Mouse (Mus musculus) kidney, embryonic 14.5 days (tissue): ENCODE data around the gene Shq1. TPM values are rescaled to one million over a fixed set of nuclear protein-coding genes. Genes with fewer than 3 reads are reported as not detected.

Source experiments
- ATAC-seq: fragments of 200-750 bp; cut with Nextera tagmentation; 2 replicates; pipeline ENCODE4 v1.8.0; 2017; ENCODE audit warnings: moderate number of reproducible peaks, mild to moderate bottlenecking, moderate TSS enrichment, moderate library complexity; ENCODE audit not compliant: low FRiP score, low TSS enrichment
- H3K27ac ChIP-seq: fragments of 300-500 bp; sonication (generic); 2 replicates; pipeline ENCODE4 v1.5.1; 2014; ENCODE audit warnings: low read depth, mild to moderate bottlenecking, low read length, moderate library complexity, mixed read lengths
- H3K27me3 ChIP-seq: fragments of 300-500 bp; sonication (generic); 2 replicates; pipeline ENCODE4 v1.6.1; 2014; ENCODE audit warnings: mild to moderate bottlenecking, low read length; ENCODE audit not compliant: control insufficient read depth, insufficient read depth
- H3K36me3 ChIP-seq: fragments of 300-500 bp; sonication (generic); 2 replicates; pipeline ENCODE4 v1.6.1; 2014; ENCODE audit warnings: low read length, mixed read lengths; ENCODE audit not compliant: control insufficient read depth, insufficient read depth
- H3K4me1 ChIP-seq: fragments of 300-500 bp; sonication (generic); 2 replicates; pipeline ENCODE4 v1.6.1; 2014; ENCODE audit warnings: low read length, mixed read lengths; ENCODE audit not compliant: control insufficient read depth, insufficient read depth
- H3K4me2 ChIP-seq: fragments of 300-500 bp; sonication (generic); replicated peaks from 2 replicates; pipeline ENCODE4 v1.6.1; 2014; ENCODE audit warnings: low read depth, mild to moderate bottlenecking, low read length
- H3K4me3 ChIP-seq: fragments of 300-500 bp; sonication (generic); 2 replicates; pipeline ENCODE4 v1.5.1; 2014; ENCODE audit warnings: mild to moderate bottlenecking, low read length
- H3K9ac ChIP-seq: fragments of 300-500 bp; sonication (generic); 2 replicates; pipeline ENCODE4 v1.6.1; 2014; ENCODE audit warnings: low read depth, mild to moderate bottlenecking, low read length, moderate library complexity
- H3K9me3 ChIP-seq: fragments of 300-500 bp; sonication (generic); 2 replicates; pipeline ENCODE4 v1.6.1; 2016; ENCODE audit warnings: low read length; ENCODE audit not compliant: control insufficient read depth
- WGBS: fragments of 180-500 bp; shearing (Covaris S2); extraction: QIAGEN DNeasy Blood & Tissue Kit; methylation state at CpG from one replicate; pipeline ENCODE4 v1.1.7; 2014; 5-methylcytosine and 5-hydroxymethylcytosine counted together
- polyA plus RNA-seq: library from polyadenylated mRNA; unstranded; fragments of >200 nt; fragmentation: Nextera tagmentation; extraction: Ambion mirVana; gene quantifications from 2 replicates; pipeline ENCODE4 v1.2.1, GENCODE M21; 2014

The Shq1 gene
- polyA plus RNA-seq, 1 experiment from 2014 or later, result 20.1 TPM

DNA sequence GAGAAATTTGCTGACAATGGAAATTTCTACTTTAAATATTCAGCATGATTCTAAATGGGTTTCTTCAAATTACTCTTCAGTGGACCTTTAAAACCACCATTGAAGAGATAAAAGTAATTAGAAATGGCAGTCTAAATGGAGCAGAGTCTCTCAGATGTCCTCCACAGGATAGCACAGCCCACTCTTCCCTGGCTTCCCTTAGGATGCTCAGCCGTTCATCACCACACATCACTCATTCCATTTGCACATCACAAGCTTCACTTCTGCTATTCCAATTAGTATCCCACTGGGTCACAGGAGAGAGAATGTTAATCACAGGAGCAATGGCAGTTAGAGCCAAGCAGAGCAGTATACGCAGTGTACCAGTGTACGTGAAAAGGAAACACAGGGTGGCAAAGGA, 18.4 kb downstream of the Shq1 start:
- H3K9ac ChIP-seq, result no peak overlapping the region
- no peaks in the 10 kb centered on the region for H3K27me3 ChIP-seq
- H3K27ac ChIP-seq, result no peak overlapping the region
- H3K36me3 ChIP-seq, result peaks cover 3% of the 10 kb centered on the region; the same call in 1 of the 2 replicates
- H3K9me3 ChIP-seq, result no peaks in the 10 kb centered on the region
- no peak for ATAC-seq
- WGBS, result 72% methylated on average over 3 of the region's 3 CpGs
- H3K4me1 ChIP-seq, result no peaks in the 10 kb centered on the region
- no peak overlapping the region for H3K4me3 ChIP-seq
- no peak overlapping the region for H3K4me2 ChIP-seq

DNA sequence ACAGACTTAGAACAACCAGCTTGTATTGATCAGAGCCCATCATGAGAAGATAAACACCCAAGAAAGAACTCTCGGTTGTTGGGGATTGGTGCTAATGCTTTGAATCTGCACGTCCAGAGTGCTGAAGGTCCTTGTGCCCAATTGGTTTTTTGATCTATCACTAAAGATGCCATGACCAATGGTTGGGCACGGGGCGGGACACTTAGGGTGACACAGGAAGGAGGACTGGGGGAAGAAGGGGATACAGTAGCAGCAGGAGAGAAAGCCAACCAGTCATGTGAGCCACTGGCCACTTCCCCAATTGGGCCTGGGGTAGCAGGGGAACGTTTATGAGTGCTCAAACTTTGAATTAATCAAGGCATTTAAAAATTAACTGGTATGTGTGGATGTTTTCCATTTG, 23.8 kb downstream of the Shq1 start:
- H3K4me3 ChIP-seq, result no peak overlapping the region
- WGBS, result 81% methylated on average over 5 of the region's 5 CpGs
- no peaks in the 10 kb centered on the region for H3K27me3 ChIP-seq
- H3K9me3 ChIP-seq, result no peaks in the 10 kb centered on the region
- H3K4me2 ChIP-seq, result no peak overlapping the region
- no peak overlapping the region for H3K9ac ChIP-seq
- 0 out of 2 replicates have a peak, but pooled peaks cover 2% of the 10 kb centered on the region for H3K36me3 ChIP-seq
- H3K4me1 ChIP-seq, result no peaks in the 10 kb centered on the region
- H3K27ac ChIP-seq, result no peak overlapping the region
- ATAC-seq, result no peak

DNA sequence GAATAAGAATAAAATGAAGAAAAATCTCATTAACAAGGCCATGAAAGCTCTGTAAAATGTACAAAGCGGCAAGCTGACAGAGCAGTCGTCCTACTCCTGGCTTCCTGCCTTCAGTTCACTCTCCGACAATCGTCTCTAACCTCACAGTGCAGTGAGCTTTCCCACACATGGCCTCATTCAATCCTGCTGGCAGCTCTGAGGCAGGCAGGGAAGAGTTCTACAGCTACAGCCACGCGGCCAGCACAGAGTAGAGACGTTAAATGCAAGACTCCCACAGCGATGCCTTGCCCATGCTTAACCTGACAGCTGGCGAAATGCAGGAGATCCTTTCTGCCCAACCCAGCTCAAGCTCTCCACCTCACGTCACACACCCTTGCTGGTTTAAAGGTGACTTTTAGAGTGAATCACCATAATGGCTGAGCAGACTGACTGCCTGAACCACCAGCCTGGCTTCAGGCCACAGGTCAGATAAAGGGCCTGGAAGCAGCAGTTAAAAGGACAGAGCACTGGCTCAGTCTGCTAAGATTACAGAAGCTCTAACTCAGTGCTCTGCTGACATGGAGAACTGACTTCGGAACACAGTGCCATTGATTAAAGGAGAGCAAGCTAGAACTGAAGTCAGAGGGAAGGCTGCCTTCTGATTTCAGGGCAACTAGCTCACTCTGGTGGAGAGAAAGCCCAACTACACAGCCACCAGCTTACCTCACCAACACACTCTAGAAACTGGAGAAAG, 25.3 kb downstream of the Shq1 start:
- Histone ChIP-seq H3K9me3 (no peaks in the 10 kb centered on the region), H3K27me3 (no peaks in the 10 kb centered on the region), H3K36me3 (0 out of 2 replicates have a peak, but pooled peaks cover 2% of the 10 kb centered on the region), H3K4me2 (no peak overlapping the region), H3K4me1 (no peaks in the 10 kb centered on the region), H3K9ac (no peak overlapping the region), H3K4me3 (no peak overlapping the region), H3K27ac (no peak overlapping the region)
- WGBS, result 64% methylated on average over 11 of the region's 11 CpGs
- peak; percentile 77 for ATAC-seq

DNA sequence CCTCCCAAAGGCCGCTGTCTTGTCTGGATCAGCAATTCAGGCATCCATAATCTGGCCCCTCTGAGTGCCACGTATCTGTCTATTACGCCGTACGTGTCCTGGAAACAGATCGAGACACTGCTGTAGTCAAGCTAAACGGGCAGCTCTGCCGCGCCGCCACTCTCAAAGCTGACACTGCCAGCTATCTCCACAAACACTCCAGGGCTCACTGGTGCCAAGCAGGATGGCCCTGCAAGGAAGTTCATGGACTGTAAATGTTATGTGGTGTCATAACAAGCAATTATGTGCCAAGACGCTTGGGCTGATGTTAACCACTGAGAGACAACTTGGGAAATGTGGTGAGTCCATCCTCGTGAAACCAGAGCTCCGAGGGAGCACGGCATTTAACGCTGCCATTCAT, 26.3 kb downstream of the Shq1 start:
- no peak overlapping the region for H3K4me2 ChIP-seq

DNA sequence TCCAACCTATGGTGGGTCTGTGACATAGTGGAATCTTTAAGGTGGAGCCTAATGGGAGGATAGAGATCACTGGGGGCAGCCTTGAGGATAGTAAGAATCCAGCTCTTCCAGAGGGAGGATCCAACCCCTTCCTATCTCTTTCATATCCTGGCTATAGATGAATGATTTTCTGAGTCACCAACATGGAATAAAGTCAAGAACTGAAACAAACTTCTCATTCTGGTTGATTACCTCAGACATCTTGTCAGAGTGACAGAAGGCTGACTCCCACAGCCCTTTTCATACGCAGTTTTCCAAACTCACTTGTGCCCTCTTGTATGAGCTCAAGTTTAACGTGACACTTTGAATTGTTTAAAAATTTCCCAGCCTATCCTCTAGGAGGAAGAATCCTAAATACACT, 28.2 kb downstream of the Shq1 start:
- Histone ChIP-seq H3K27me3 (no peaks in the 10 kb centered on the region), H3K36me3 (0 out of 2 replicates have a peak, but pooled peaks cover 2% of the 10 kb centered on the region), H3K4me1 (no peaks in the 10 kb centered on the region), H3K9me3 (no peaks in the 10 kb centered on the region), H3K9ac (no peak overlapping the region), H3K27ac (no peak overlapping the region), H3K4me2 (no peak overlapping the region), H3K4me3 (no peak overlapping the region)
- WGBS, result 78% methylated on average over 2 of the region's 2 CpGs
- ATAC-seq, result no peak

More for the DNA sequence above, 26.3 kb downstream of the Shq1 start:
- Histone ChIP-seq H3K4me1 (no peaks in the 10 kb centered on the region), H3K9ac (no peak overlapping the region), H3K36me3 (0 out of 2 replicates have a peak, but pooled peaks cover 2% of the 10 kb centered on the region), H3K27ac (no peak overlapping the region), H3K4me3 (no peak overlapping the region), H3K27me3 (no peaks in the 10 kb centered on the region), H3K9me3 (no peaks in the 10 kb centered on the region)
- no peak for ATAC-seq
- WGBS, result 91% methylated on average over 15 of the region's 15 CpGs

DNA sequence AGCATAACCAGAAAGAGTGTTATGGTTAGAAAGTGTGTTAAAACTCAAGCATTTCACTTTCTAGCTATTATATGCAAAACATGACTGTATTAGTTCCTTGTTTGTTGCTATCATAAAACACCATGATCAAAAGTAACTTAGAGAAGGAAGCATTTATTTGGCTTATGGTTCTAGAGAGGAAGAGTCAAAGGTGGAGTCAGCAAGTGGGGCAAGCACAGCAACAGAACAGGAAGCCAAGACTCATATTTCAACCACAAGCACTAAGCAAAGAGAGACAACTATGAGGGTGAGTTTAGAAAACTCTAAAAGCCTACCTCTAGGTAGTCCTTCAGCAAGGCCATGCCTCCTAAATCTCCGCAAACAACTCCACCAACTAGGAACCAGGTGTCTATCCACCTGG, 30.4 kb downstream of the Shq1 start:
- Histone ChIP-seq H3K9me3 (no peaks in the 10 kb centered on the region), H3K27me3 (no peaks in the 10 kb centered on the region), H3K36me3 (0 out of 2 replicates have a peak, but pooled peaks cover 2% of the 10 kb centered on the region), H3K27ac (no peak overlapping the region), H3K4me3 (no peak overlapping the region), H3K4me2 (no peak overlapping the region), H3K4me1 (no peaks in the 10 kb centered on the region), H3K9ac (no peak overlapping the region)
- 96% methylated on average over 1 of the region's 1 CpGs for WGBS
- no peak for ATAC-seq

DNA sequence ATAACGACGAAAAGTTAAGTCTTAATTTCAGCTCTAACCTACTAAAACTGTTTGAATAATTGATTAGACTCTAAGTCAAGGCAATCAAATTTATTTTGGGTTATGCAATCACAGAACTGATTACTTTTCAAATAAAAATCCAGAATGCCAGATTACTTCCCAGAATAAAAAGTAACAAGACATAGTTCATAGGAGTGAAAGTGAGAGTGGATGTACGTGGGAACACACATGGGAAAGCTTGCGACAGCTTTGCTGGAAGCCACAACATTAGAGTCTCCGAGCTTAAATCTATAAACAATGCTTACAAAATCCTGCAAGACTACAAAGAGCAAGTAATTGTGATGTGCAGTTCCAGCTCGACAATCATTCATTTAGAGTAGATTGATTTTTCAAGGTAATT, 41.9 kb downstream of the Shq1 start:
- Histone ChIP-seq H3K9me3 (no peaks in the 10 kb centered on the region), H3K4me2 (no peak overlapping the region), H3K36me3 (peaks cover 3% of the 10 kb centered on the region; the same call in 1 of the 2 replicates), H3K9ac (no peak overlapping the region), H3K27me3 (no peaks in the 10 kb centered on the region), H3K27ac (no peak overlapping the region), H3K4me3 (no peak overlapping the region), H3K4me1 (no peaks in the 10 kb centered on the region)
- ATAC-seq, result no peak
- 91% methylated on average over 6 of the region's 6 CpGs for WGBS

DNA sequence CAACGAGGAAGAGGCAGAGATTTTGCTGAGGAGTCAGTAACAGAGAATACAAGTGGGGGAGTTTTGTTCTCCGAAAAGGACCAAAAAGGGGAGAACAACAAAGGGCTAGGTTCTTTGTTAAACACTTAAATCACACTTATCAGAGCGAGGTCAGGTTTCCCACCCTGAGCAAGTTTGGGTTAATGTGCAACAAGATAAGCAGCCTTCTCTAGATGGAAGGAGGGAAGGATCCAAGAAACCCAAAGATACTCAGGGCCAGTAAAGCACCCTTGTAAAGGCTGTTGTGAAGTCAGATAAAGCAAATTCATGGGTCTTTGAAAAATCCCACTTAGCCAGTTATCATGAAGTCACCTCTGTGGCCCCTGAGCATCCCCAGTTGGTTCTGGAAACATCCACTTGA, 42.7 kb downstream of the Shq1 start:
- Histone ChIP-seq H3K4me3 (no peak overlapping the region), H3K4me1 (no peaks in the 10 kb centered on the region), H3K9ac (no peak overlapping the region), H3K36me3 (peaks cover 3% of the 10 kb centered on the region; the same call in 1 of the 2 replicates), H3K27me3 (no peaks in the 10 kb centered on the region), H3K9me3 (no peaks in the 10 kb centered on the region), H3K27ac (no peak overlapping the region), H3K4me2 (no peak overlapping the region)
- WGBS, result 72% methylated on average over 3 of the region's 3 CpGs
- no peak for ATAC-seq

DNA sequence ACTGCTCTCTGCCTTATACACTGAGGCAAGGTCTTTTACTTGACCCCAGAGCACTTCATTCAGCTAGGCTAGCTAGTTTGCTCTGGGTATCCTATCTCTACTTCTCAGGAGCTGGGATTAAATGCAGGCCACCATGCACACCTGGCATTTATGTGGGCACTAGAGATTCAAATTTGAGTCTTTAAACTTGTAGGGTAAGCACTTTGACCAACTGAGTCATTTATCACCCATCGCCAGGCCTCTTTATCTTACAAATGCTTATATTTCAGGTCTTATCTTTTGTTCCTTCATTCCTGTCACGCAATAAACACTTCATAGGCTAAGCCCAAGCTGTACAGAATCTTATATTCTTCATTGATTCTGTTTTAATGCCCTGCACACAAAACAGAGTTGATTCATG, 47.0 kb downstream of the Shq1 start:
- no peak for ATAC-seq
- H3K4me3 ChIP-seq, result no peak overlapping the region
- H3K4me1 ChIP-seq, result no peaks in the 10 kb centered on the region
- no peaks in the 10 kb centered on the region for H3K27me3 ChIP-seq
- H3K27ac ChIP-seq, result no peak overlapping the region
- H3K9ac ChIP-seq, result no peak overlapping the region
- no peak overlapping the region for H3K4me2 ChIP-seq
- no peaks in the 10 kb centered on the region for H3K9me3 ChIP-seq
- peaks cover 3% of the 10 kb centered on the region; the same call in 1 of the 2 replicates for H3K36me3 ChIP-seq
- WGBS, result 82% methylated on average over 2 of the region's 2 CpGs
